Mouse (Mus musculus): ENCODE results near the gene Egfem1.

- TF ChIP-seq CTCF (IDR thresholded peaks at IDR 0.05; ENCODE audit: low read depth) = 0 out of 2 replicates have a peak, but pooled peaks have one; percentile 12
- no peak for TF ChIP-seq EP300 (IDR thresholded peaks at IDR 0.05; ENCODE audit: low read depth)
Measured at GRCm38 (mm10) chr3:29229712-29230111, 147.9 kb downstream of the Egfem1 start.
